Mouse (Mus musculus): ENCODE measurements around the gene Ceacam16. TPM values are rescaled to one million over a fixed set of nuclear protein-coding genes. Genes with fewer than 3 reads are reported as not detected.
A peak's percentile ranks its signal among the peaks of the same experiment; 100 is the strongest.

Ceacam16 gene
- polyA plus RNA-seq, 1 experiment from 2014 or later = not detected

DNA sequence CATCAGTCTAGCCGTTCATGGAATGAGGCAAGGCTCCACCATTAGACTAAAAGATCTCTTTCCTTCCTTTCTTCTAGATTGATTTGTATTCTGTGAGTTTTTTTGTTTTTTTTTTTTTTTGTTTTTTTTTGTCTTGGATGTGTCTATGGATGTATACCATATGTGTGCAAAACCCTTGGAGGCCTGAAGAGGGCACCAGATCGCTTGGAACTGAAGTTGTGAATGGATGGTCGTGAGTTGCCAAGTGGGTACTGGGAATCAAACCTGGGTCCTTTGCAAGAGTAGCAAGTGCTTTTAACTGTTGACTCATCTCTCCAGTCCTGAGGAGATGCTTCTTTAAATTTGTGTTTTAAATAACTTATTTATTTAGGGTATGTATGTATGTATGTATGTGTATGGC lies 27.0 kb downstream of the Ceacam16 start:
- Histone ChIP-seq H3K9ac (ENCODE audit: low read depth, low read length) (no peak overlapping the region), H3K36me3 (ENCODE audit: control insufficient read depth, insufficient read depth, low read length) (no peaks in the 10 kb centered on the region), H3K4me2 (replicated peaks; ENCODE audit: low read depth, low read length) (no peak overlapping the region), H3K27me3 (ENCODE audit: control insufficient read depth, insufficient read depth, low read length) (no peaks in the 10 kb centered on the region), H3K27ac (ENCODE audit: low read depth, low read length) (no peak overlapping the region), H3K4me1 (replicated peaks; ENCODE audit: control insufficient read depth, insufficient read depth, low read length) (no peaks in the 10 kb centered on the region), H3K4me3 (ENCODE audit: low read depth, low read length) (no peak overlapping the region), H3K9me3 (ENCODE audit: control insufficient read depth, low read length) (no peaks in the 10 kb centered on the region)
- WGBS = 68% methylated on average over 3 of the region's 3 CpGs
- ATAC-seq (ENCODE audit: low FRiP score) (no peak), DNase-seq (ENCODE audit: low spot score) (no peak)

DNA sequence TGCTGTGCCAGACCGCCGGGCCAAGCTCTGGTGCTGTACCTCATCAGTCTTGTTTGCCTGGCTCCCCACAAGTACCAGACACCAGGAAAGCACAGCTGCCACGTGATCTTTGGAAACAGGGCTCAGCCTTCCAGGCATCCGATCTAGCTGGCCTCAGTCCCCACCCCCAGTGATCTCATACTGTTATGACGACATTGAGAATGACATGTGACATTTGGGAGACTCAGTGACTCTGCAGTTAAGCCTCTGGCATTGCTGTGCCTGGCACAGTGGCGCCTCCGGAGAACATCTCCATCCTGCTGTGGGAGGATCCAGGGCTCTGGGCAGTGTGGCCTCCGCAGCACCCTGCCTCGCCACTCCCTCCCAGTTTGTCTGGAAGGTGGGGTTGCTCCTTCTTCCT lies 29.3 kb downstream of the Ceacam16 start:
- Histone ChIP-seq H3K4me1 (replicated peaks; ENCODE audit: control insufficient read depth, insufficient read depth, low read length) (no peaks in the 10 kb centered on the region), H3K9ac (ENCODE audit: low read depth, low read length) (no peak overlapping the region), H3K36me3 (ENCODE audit: control insufficient read depth, insufficient read depth, low read length) (no peaks in the 10 kb centered on the region), H3K4me2 (replicated peaks; ENCODE audit: low read depth, low read length) (no peak overlapping the region), H3K27me3 (ENCODE audit: control insufficient read depth, insufficient read depth, low read length) (no peaks in the 10 kb centered on the region), H3K4me3 (ENCODE audit: low read depth, low read length) (no peak overlapping the region), H3K27ac (ENCODE audit: low read depth, low read length) (no peak overlapping the region), H3K9me3 (ENCODE audit: control insufficient read depth, low read length) (no peaks in the 10 kb centered on the region)
- WGBS = 59% methylated on average over 9 of the region's 9 CpGs
- no peak for ATAC-seq (ENCODE audit: low FRiP score)
- no peak for DNase-seq (ENCODE audit: low spot score)

DNA sequence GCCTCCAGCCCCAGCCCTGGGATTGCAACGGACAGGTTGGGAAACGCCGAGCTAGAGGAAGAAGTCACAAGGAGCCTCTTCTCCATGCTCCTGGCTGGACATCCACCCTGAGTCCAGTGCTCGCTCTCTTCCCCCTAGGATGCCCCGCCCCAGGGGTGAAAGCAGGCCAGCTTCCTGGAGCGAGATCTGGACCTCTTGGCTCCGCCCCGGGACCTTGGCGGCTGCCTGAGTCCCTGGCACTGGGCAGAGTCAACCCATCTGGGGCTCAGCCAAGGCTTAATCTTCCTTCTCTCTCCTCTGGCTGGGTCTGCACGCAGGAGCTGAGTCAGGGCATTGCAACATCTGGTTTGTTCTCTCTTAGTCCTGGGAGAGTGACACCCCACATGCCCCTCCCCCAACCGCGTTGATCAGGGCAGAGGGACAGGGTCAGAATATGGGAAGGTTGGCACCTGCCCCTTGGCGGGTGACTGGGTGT lies 30.4 kb downstream of the Ceacam16 start:
- H3K9me3 ChIP-seq (ENCODE audit: control insufficient read depth, low read length) = no peaks in the 10 kb centered on the region
- H3K9ac ChIP-seq (ENCODE audit: low read depth, low read length) = no peak overlapping the region
- no peaks in the 10 kb centered on the region for H3K36me3 ChIP-seq (ENCODE audit: control insufficient read depth, insufficient read depth, low read length)
- no peaks in the 10 kb centered on the region for H3K27me3 ChIP-seq (ENCODE audit: control insufficient read depth, insufficient read depth, low read length)
- no peak for ATAC-seq (ENCODE audit: low FRiP score)
- DNase-seq (ENCODE audit: low spot score) = no peak
- 41% methylated on average over 13 of the region's 13 CpGs for WGBS
- no peak overlapping the region for H3K27ac ChIP-seq (ENCODE audit: low read depth, low read length)
- no peak overlapping the region for H3K4me2 ChIP-seq (replicated peaks; ENCODE audit: low read depth, low read length)
- no peak overlapping the region for H3K4me3 ChIP-seq (ENCODE audit: low read depth, low read length)
- no peaks in the 10 kb centered on the region for H3K4me1 ChIP-seq (replicated peaks; ENCODE audit: control insufficient read depth, insufficient read depth, low read length)

DNA sequence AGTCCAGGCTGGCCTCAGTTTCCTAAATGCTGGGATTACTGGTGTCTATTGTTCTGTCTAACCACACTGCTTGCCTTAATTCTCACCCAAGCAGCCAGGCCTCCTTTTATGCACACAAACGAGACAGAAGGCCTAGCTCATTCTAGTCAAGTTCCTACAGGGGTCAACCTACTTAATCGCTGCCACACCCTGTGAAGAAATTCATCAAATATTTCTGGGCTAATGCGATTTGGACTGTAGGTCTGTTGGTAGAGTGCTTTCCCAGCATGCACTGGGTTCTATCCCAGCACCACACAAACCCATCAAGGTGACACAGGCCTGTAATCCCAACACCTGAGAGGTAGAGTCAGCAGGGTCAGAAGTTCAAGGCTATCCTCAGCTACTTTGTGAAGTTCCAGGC lies 31.4 kb downstream of the Ceacam16 start:
- 84% methylated on average over 3 of the region's 3 CpGs for WGBS
- Histone ChIP-seq H3K4me2 (replicated peaks; ENCODE audit: low read depth, low read length) (no peak overlapping the region), H3K9ac (ENCODE audit: low read depth, low read length) (no peak overlapping the region), H3K9me3 (ENCODE audit: control insufficient read depth, low read length) (no peaks in the 10 kb centered on the region), H3K27ac (ENCODE audit: low read depth, low read length) (no peak overlapping the region), H3K4me1 (replicated peaks; ENCODE audit: control insufficient read depth, insufficient read depth, low read length) (no peaks in the 10 kb centered on the region), H3K4me3 (ENCODE audit: low read depth, low read length) (no peak overlapping the region), H3K36me3 (ENCODE audit: control insufficient read depth, insufficient read depth, low read length) (no peaks in the 10 kb centered on the region), H3K27me3 (ENCODE audit: control insufficient read depth, insufficient read depth, low read length) (no peaks in the 10 kb centered on the region)
- ATAC-seq (ENCODE audit: low FRiP score) = no peak
- DNase-seq (ENCODE audit: low spot score) = no peak

DNA sequence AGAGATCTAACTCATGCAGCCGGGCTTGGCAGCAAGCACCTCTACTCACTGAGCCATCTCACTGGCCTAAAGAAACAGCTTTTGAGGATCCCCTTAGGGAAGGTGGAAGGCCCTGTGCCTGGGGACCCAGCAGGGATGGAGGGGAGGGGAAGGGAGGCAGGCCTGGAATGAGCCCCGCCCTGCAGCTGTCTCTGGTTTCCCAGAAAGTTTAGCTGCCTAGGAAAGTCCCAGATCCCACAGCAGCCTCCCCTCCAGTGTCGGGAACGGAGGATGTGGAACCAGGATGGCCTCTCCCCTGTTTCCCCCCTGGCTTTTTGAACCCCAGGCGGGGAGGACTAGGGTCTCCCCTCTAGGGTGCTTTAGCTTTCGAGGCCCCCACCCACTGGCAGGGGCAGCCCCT lies 34.3 kb downstream of the Ceacam16 start:
- Histone ChIP-seq H3K4me3 (ENCODE audit: low read depth, low read length) (no peak overlapping the region), H3K27ac (ENCODE audit: low read depth, low read length) (no peak overlapping the region), H3K36me3 (ENCODE audit: control insufficient read depth, insufficient read depth, low read length) (no peaks in the 10 kb centered on the region), H3K9ac (ENCODE audit: low read depth, low read length) (no peak overlapping the region), H3K27me3 (ENCODE audit: control insufficient read depth, insufficient read depth, low read length) (peaks cover 25% of the 10 kb centered on the region), H3K4me1 (replicated peaks; ENCODE audit: control insufficient read depth, insufficient read depth, low read length) (0 out of 2 replicates have a peak, but pooled peaks cover 2% of the 10 kb centered on the region), H3K9me3 (ENCODE audit: control insufficient read depth, low read length) (no peaks in the 10 kb centered on the region), H3K4me2 (replicated peaks; ENCODE audit: low read depth, low read length) (no peak overlapping the region)
- DNase-seq (ENCODE audit: low spot score) (no peak), ATAC-seq (ENCODE audit: low FRiP score) (no peak)
- WGBS = 48% methylated on average over 6 of the region's 6 CpGs

DNA sequence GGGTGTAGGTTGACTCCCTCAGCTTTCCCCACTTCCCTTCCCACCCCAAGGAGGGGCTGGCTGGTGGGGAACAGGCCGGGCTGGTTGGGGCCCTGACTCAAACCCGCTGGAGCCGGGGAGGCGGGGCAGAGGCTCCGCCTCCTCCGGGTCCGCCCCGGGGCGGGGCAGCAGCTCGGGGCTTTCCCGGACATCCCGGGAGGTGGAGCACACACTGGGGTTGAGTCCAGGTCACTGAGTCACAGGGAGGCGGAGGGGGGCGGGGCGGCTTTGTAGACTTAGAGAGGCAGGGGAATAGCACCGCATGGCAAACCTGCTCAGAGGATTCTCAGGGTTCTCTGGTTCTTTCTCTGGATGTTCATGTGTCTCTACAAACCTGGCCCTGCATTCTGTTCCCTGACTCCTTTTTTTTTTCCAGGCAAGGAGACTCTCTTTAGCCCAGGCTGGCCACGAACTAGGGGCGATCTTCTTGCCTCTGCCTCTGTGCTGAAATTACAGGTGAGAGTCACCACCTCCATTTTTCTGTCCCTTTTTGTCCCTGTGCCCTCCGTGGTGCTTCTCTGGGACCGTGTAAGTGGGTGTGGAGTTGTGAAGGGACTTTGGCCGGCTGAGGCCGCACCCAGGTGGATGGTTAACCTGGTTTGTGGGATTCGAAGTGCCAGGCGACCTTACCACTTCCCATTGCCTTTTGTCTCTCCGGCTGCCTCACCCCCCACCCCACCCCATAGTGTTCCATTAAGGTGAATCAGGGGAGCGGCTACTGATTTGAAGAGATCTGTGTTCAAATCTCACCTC lies 36.7 kb downstream of the Ceacam16 start:
- WGBS = 25% methylated on average over 26 of the region's 26 CpGs
- H3K4me1 ChIP-seq (replicated peaks; ENCODE audit: control insufficient read depth, insufficient read depth, low read length) = 0 out of 2 replicates have a peak, but pooled peaks cover 2% of the 10 kb centered on the region
- H3K27me3 ChIP-seq (ENCODE audit: control insufficient read depth, insufficient read depth, low read length) = peaks cover 33% of the 10 kb centered on the region
- DNase-seq (ENCODE audit: low spot score) = peak; percentile 66
- H3K27ac ChIP-seq (ENCODE audit: low read depth, low read length) = no peak overlapping the region
- no peak overlapping the region for H3K4me3 ChIP-seq (ENCODE audit: low read depth, low read length)
- H3K9ac ChIP-seq (ENCODE audit: low read depth, low read length) = no peak overlapping the region
- no peaks in the 10 kb centered on the region for H3K36me3 ChIP-seq (ENCODE audit: control insufficient read depth, insufficient read depth, low read length)
- H3K4me2 ChIP-seq (replicated peaks; ENCODE audit: low read depth, low read length) = no peak overlapping the region
- no peaks in the 10 kb centered on the region for H3K9me3 ChIP-seq (ENCODE audit: control insufficient read depth, low read length)
- ATAC-seq (ENCODE audit: low FRiP score) = peak; percentile 72; the same call in 1 of the 2 replicates

DNA sequence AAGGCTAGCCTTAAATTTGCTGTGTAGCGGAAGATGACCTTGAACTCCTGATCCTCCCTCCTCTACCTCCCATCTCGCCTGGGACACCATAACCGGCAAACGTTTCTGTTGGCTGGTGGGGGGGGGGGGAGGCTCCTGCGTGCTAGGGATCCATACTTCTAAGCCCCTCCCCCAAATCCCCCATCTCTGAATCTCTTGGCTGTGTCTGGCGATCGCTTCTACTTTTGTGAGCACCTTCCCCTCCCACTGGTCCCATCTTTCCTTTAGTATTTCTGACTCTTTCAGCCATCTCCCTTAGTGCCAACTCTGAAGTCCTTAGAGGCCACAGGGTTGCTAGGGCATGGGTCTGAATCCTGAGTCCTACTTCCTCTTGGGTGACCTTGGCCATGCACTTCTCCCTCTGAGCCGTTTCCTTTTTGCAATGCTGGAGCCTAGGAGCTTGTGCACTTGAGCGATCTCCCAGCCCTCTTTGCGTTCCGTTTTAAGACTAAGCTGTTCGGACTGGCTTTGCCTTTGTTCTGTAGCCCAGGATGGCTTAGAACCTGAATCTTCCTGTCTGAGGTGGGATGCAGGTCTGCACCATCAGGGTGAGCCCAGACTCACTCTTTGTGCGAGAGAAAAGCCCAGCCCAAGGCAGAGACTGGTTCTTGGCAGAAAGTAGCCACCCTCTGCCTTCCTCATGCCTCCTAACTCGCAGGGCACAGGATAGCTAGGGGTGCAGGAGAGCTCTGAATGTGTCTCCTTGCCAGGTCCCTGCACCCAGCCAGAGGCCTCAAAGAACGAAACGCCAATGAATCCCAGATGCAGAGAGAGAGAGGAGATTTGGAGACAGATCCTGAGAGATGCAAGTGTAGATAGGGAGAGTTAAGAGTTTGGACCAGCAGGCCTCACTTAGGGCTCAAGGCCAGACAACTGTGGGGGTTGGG lies 37.6 kb downstream of the Ceacam16 start:
- 27% methylated on average over 16 of the region's 16 CpGs for WGBS
- H3K4me1 ChIP-seq (replicated peaks; ENCODE audit: control insufficient read depth, insufficient read depth, low read length) = 0 out of 2 replicates have a peak, but pooled peaks cover 2% of the 10 kb centered on the region
- peaks cover 33% of the 10 kb centered on the region for H3K27me3 ChIP-seq (ENCODE audit: control insufficient read depth, insufficient read depth, low read length)
- no peaks in the 10 kb centered on the region for H3K9me3 ChIP-seq (ENCODE audit: control insufficient read depth, low read length)
- peak; percentile 30 for DNase-seq (ENCODE audit: low spot score)
- no peak overlapping the region for H3K27ac ChIP-seq (ENCODE audit: low read depth, low read length)
- no peak overlapping the region for H3K4me3 ChIP-seq (ENCODE audit: low read depth, low read length)
- no peak overlapping the region for H3K4me2 ChIP-seq (replicated peaks; ENCODE audit: low read depth, low read length)
- no peaks in the 10 kb centered on the region for H3K36me3 ChIP-seq (ENCODE audit: control insufficient read depth, insufficient read depth, low read length)
- H3K9ac ChIP-seq (ENCODE audit: low read depth, low read length) = no peak overlapping the region
- 0 out of 2 replicates have a peak, but pooled peaks have one; percentile 2 for ATAC-seq (ENCODE audit: low FRiP score)

DNA sequence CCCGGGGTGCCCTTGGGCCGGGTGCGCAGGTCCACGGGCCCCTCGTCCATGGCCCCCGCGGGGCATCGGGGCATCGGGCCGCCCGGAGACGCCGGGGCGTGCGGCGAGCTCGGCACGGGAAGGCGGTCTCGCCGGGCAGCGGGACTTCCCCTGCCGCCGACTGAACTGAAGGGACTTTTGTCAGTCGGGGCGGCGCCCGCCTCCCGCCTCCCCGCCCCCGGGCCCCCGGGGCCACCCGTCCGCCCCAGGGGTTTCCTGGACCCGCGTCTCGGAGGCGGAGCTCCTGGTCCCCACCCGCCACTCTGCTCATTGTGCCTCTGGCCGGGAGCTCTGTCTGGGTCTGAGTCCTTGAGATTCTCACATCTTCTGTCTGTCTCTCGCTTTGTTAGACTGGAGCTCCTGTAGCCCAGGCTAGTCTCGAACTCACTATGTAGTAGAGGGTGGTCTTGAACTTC lies 38.5 kb downstream of the Ceacam16 start, which contains the start of gene Bcl3:
TSS of gene Bcl3 (minus strand) at position 167 of the 455 bp plus-strand sequence.
- no peak for ATAC-seq (ENCODE audit: low FRiP score)
- peak within 1 kb of the TSS; percentile 49 for H3K4me2 ChIP-seq (replicated peaks; ENCODE audit: low read depth, low read length)
- peaks cover 33% of the 10 kb centered on the region for H3K27me3 ChIP-seq (ENCODE audit: control insufficient read depth, insufficient read depth, low read length)
- H3K4me3 ChIP-seq (ENCODE audit: low read depth, low read length) = peak within 1 kb of the TSS; percentile 28
- 0 out of 2 replicates have a peak, but pooled peaks cover 2% of the 10 kb centered on the region for H3K4me1 ChIP-seq (replicated peaks; ENCODE audit: control insufficient read depth, insufficient read depth, low read length)
- H3K36me3 ChIP-seq (ENCODE audit: control insufficient read depth, insufficient read depth, low read length) = no peaks in the 10 kb centered on the region
- H3K9me3 ChIP-seq (ENCODE audit: control insufficient read depth, low read length) = no peaks in the 10 kb centered on the region
- DNase-seq (ENCODE audit: low spot score) = no peak
- peak within 1 kb of the TSS; percentile 40; the same call in 1 of the 2 replicates for H3K9ac ChIP-seq (ENCODE audit: low read depth, low read length)
- WGBS = under 1% methylated on average over 37 of the region's 42 CpGs
- H3K27ac ChIP-seq (ENCODE audit: low read depth, low read length) = no peak within 1 kb of the TSS

All from hindbrain, embryonic 11.5 days (tissue).